Mouse (Mus musculus): ENCODE measurements around the gene 2410015M20Rik.

- TF ChIP-seq CTCF (IDR thresholded peaks at IDR 0.05; ENCODE audit: low read depth) (no peak), EP300 (IDR thresholded peaks at IDR 0.05; ENCODE audit: low read depth) (no peak)
Observed at GRCm38 (mm10) chr17:56627530-56628277, 18.1 kb upstream of the 2410015M20Rik start, which contains the start of gene Catsperd.
